Comparison of ENCODE assay signal across 9 mouse cellular contexts in genomic region chr1:192726996-192727624, GRCm38 (mm10). TPM values are rescaled to one million over a fixed set of nuclear protein-coding genes. Genes with fewer than 3 reads are reported as not detected.
A peak's percentile ranks its signal among the peaks of the same experiment; 100 is the strongest.
DNase-seq lines count a peak whose midpoint lies in the region; ATAC-seq and TF ChIP-seq lines count a peak whose summit lies in the region.
"Had no signal": no experiment of that assay in that cellular context is flagged by ENCODE, and none has a peak within 500 bp of the region (broad histone marks: within the 10 kb centered on the region; RNA-seq: fewer than 3 reads in every experiment).

No protein-coding gene starts in this region.

- TF ChIP-seq CTCF in gastrocnemius, adult 2 months (IDR thresholded peaks at IDR 0.05): peak; percentile 96; the same call in 1 of the 2 replicates

- H3K27ac ChIP-seq in gastrocnemius, adult 2 months: no peak overlapping the region
- no peak overlapping the region for H3K27ac ChIP-seq in limb, embryonic 12.5 days
- H3K27ac ChIP-seq in midbrain, embryonic 14.5 days (replicated peaks; ENCODE audit: low read depth, low read length): no peak overlapping the region
- H3K27ac ChIP-seq: neural tube, embryonic 13.5 days had no signal

- H3K9me3 ChIP-seq in limb, embryonic 12.5 days: no peaks in the 10 kb centered on the region
- H3K9me3 ChIP-seq in midbrain, embryonic 14.5 days (ENCODE audit: control insufficient read depth, low read length): no peaks in the 10 kb centered on the region
- H3K9me3 ChIP-seq: neural tube, embryonic 13.5 days had no signal

- peak; percentile 74 for ATAC-seq in inflammation-experienced regulatory T-cells, adult 6 months
- peak; percentile 39; the same call in 1 of the 2 replicates for ATAC-seq in limb, embryonic 12.5 days (ENCODE audit: insufficient number of reproducible peaks, insufficient read depth, low FRiP score, low TSS enrichment, low read depth)
- ATAC-seq in midbrain, embryonic 14.5 days (ENCODE audit: low FRiP score, low TSS enrichment): peak; percentile 50; the same call in 1 of the 2 replicates

- H3K36me3 ChIP-seq in limb, embryonic 12.5 days: no peaks in the 10 kb centered on the region
- no peaks in the 10 kb centered on the region for H3K36me3 ChIP-seq in midbrain, embryonic 14.5 days (ENCODE audit: control insufficient read depth, insufficient read depth, low read length)
- H3K36me3 ChIP-seq: neural tube, embryonic 13.5 days had no signal

- H3K9ac ChIP-seq in limb, embryonic 12.5 days (replicated peaks): no peak overlapping the region
- no peak overlapping the region for H3K9ac ChIP-seq in midbrain, embryonic 14.5 days (replicated peaks; ENCODE audit: low read length)
- H3K9ac ChIP-seq: neural tube, embryonic 13.5 days had no signal

- WGBS in limb, embryonic 12.5 days: 55% methylated on average over 11 of the region's 11 CpGs
- 52% methylated on average over 11 of the region's 11 CpGs for WGBS in midbrain, embryonic 14.5 days

- 0 out of 2 replicates have a peak, but pooled peaks cover 4% of the 10 kb centered on the region for H3K4me1 ChIP-seq in limb, embryonic 12.5 days (replicated peaks)
- H3K4me1 ChIP-seq in midbrain, embryonic 14.5 days (ENCODE audit: control insufficient read depth, insufficient read depth, low read length): no peaks in the 10 kb centered on the region
- H3K4me1 ChIP-seq: neural tube, embryonic 13.5 days had no signal

- H3K27me3 ChIP-seq in limb, embryonic 12.5 days: no peaks in the 10 kb centered on the region
- H3K27me3 ChIP-seq in midbrain, embryonic 14.5 days (ENCODE audit: control insufficient read depth, insufficient read depth, low read length): no peaks in the 10 kb centered on the region
- H3K27me3 ChIP-seq: neural tube, embryonic 13.5 days had no signal

- no peak overlapping the region for H3K4me3 ChIP-seq in gastrocnemius, adult 2 months
- H3K4me3 ChIP-seq in limb, embryonic 12.5 days (replicated peaks): no peak overlapping the region
- no peak overlapping the region for H3K4me3 ChIP-seq in midbrain, embryonic 14.5 days (replicated peaks; ENCODE audit: low read depth, low read length)
- H3K4me3 ChIP-seq: neural tube, embryonic 13.5 days had no signal

- DNase-seq in ovary, postnatal 10 days (ENCODE audit: low spot score): peak; percentile 6
- DNase-seq in ovary, adult 18-20 months (ENCODE audit: low spot score): no peak
- peak; percentile 80 to 81 for DNase-seq in cerebellum, postnatal 14 days
- peak; percentile 67 for DNase-seq in gastrocnemius, adult 2 months
- DNase-seq in midbrain, embryonic 14.5 days: peak; percentile 79
- peak; percentile 42 to 49 for DNase-seq in spleen, postnatal 36 days (ENCODE audit: low spot score in 2 of 2)

- intact Hi-C loops in gastrocnemius, adult 2 months (cut with DNase I): loop anchor here (2.0 to 5.0 kb wide), 2 partner anchors 55 to 186 kb away; no protein-coding TSS in a partner anchor

- H3K4me2 ChIP-seq in limb, embryonic 12.5 days: no peak overlapping the region
- H3K4me2 ChIP-seq in midbrain, embryonic 14.5 days (ENCODE audit: low read length): no peak overlapping the region
- H3K4me2 ChIP-seq: neural tube, embryonic 13.5 days had no signal

RNA-seq across cellular contexts. Expression of gene Hhat, which starts 43.9 kb away (rescaled TPM):
- under 1 TPM; 0.59 to 0.69 TPM for total RNA-seq in gastrocnemius, adult 2 months (2021)
- 1 to 10 TPM in 2 of 3 experiments, under 1 TPM in 1; 0.84 to 2.9 (median 2.8) TPM for polyA plus RNA-seq in inflammation-experienced regulatory T-cells, adult 6 months (2017; shearing (Covaris generic))
- polyA plus RNA-seq in limb, embryonic 12.5 days (2016; fragmentation: Nextera tagmentation; extraction: Ambion mirVana): 10.8 and 12.0 TPM in 2 replicates
- polyA plus RNA-seq in midbrain, embryonic 14.5 days (2014; fragmentation: Nextera tagmentation; extraction: Ambion mirVana): 3.9 and 4.5 TPM in 2 replicates
